Mouse (Mus musculus) heart, postnatal 0 days (tissue): ENCODE data around the gene Ush2a.

ENCODE experiments used
- CTCF ChIP-seq: IDR thresholded peaks from 2 replicates; pipeline ENCODE4 v1.5.1; 2016; ENCODE audit warnings: antibody characterized with exemption, control low read depth, low read depth
- EP300 ChIP-seq: IDR thresholded peaks from 2 replicates; pipeline ENCODE4 v1.6.1; 2016; ENCODE audit warnings: antibody characterized with exemption, low read depth

- TF ChIP-seq CTCF = no peak
- TF ChIP-seq EP300 = no peak
Measured at GRCm38 (mm10) chr1:188543364-188543763, 281.5 kb downstream of the Ush2a start.
